Mouse (Mus musculus): Measurements from ENCODE around the gene Rspo3.

GRCm38 (mm10) chr10:29402656-29403268 is 132.9 kb downstream of the Rspo3 start:
- TF ChIP-seq POLR2A (IDR thresholded peaks at IDR 0.05; ENCODE audit: insufficient read depth, low read depth, low read length) (no peak), CTCF (IDR thresholded peaks at IDR 0.05) (no peak)

All from heart, adult 2 months (tissue).